Mouse (Mus musculus): ENCODE measurements at regions not wholly inside any gene's neighbourhood (a gene's known extent, or its start where the extent isn't known, plus 50 kb on each side); places are given as distances from the start of the nearest gene placed in this dataset.

GRCm38 (mm10) chr2:71644038-71644470, 97.5 kb upstream of the Dlx2 start:
- peak; percentile 62 for DNase-seq

GRCm38 (mm10) chr2:71647914-71648497, 97.4 kb upstream of the Itga6 start:
- DNase-seq = no peak

- no peak for DNase-seq
These were observed 93.8 kb upstream of the Itga6 start for GRCm38 (mm10) chr2:71651662-71652061.

GRCm38 (mm10) chr2:71652261-71652801, 93.1 kb upstream of the Itga6 start:
- DNase-seq = peak; percentile 40

- DNase-seq = no peak
These were observed 90.5 kb upstream of the Itga6 start for GRCm38 (mm10) chr2:71654817-71655503.

GRCm38 (mm10) chr2:71655504-71656390, 89.7 kb upstream of the Itga6 start:
- DNase-seq = no peak

- no peak for DNase-seq
These were observed 88.7 kb upstream of the Itga6 start for GRCm38 (mm10) chr2:71656611-71657244.

GRCm38 (mm10) chr2:71661438-71661837, 84.0 kb upstream of the Itga6 start:
- DNase-seq = no peak

- DNase-seq = no peak
These were observed 83.4 kb upstream of the Itga6 start for GRCm38 (mm10) chr2:71661986-71662385.

- DNase-seq = no peak
These were observed 82.0 kb upstream of the Itga6 start for GRCm38 (mm10) chr2:71663453-71663852.

GRCm38 (mm10) chr2:71666927-71667326, 78.5 kb upstream of the Itga6 start:
- DNase-seq = no peak

- no peak for DNase-seq
These were observed 77.7 kb upstream of the Itga6 start for GRCm38 (mm10) chr2:71667746-71668145.

- no peak for DNase-seq
These were observed 75.1 kb upstream of the Itga6 start for GRCm38 (mm10) chr2:71670228-71670790.

- peak; percentile 67 for DNase-seq
These were observed 74.5 kb upstream of the Itga6 start for GRCm38 (mm10) chr2:71670882-71671281.

GRCm38 (mm10) chr2:71673087-71673920, 72.1 kb upstream of the Itga6 start:
- DNase-seq = peak; percentile 83

GRCm38 (mm10) chr2:71680746-71681145, 64.7 kb upstream of the Itga6 start:
- no peak for DNase-seq

GRCm38 (mm10) chr2:71681148-71681547, 64.3 kb upstream of the Itga6 start:
- DNase-seq = no peak

GRCm38 (mm10) chr2:71683375-71683774, 62.0 kb upstream of the Itga6 start:
- DNase-seq = no peak

- no peak for DNase-seq
These were observed 60.2 kb upstream of the Itga6 start for GRCm38 (mm10) chr2:71685239-71685638.

- no peak for DNase-seq
These were observed 56.4 kb upstream of the Itga6 start for GRCm38 (mm10) chr2:71689041-71689440.

All from kidney, adult 11 months (tissue).